Mouse (Mus musculus): ENCODE data around the gene Rasgrf2.

DNA sequence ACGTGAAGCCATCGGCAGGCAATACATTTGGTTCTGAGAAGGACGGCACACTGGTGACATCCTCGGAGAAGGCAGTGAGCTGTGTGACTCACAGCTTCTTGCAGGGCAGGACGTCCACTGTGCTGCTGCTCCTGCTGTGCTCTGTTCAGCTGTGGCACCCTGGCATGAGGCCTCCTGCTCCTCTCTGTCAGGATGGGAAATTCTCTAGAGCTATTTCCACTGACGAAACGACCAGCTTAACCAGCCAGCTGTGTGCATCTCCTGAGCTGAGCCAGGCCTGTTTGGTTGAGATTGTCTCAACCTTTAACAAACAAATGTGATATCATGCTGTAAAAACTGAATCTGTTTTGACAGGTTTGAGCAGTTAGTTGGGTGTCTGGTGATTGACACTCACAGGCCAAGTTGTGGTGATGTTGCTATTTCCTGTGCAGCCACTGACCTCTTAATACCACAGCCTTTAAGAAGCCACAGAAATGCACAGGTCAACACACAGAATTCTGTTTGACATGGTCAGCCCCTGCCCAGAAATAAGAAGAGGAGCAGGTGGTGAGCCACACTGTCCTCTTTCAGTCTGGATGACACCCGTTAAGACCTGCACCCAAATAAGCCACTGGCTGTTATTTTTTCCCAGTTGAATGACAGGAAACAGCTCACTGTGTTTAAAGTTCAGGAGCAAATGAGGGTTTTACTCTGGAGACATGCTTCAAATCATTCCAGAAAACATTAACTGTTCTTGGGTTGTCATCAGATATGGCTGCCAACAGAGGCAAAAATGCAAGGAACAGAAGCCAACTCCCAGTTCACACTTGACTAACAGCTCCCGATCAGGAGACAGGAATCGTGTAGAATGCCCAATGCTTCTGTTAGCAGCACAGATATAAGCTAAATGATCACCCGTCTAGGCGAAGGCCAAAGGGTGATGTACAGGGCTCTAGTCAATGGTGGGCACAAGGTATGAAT, 36.0 kb downstream of the Rasgrf2 start:
- TF ChIP-seq CHD1 (IDR thresholded peaks at IDR 0.05; ENCODE audit: low read depth, low read length) (no peak), CTCF (IDR thresholded peaks at IDR 0.05 in 2 of 3, conservative IDR thresholded peaks at IDR 0.05 in 1 of 3; ENCODE audit: control insufficient read depth in 1 of 3, insufficient read depth in 1 of 3, low read depth in 2 of 3, low read length in 3 of 3, poor library complexity in 1 of 3, severe bottlenecking in 1 of 3) (no peak), RCOR1 (IDR thresholded peaks at IDR 0.05; ENCODE audit: low read depth, low read length) (no peak), E2F4 (IDR thresholded peaks at IDR 0.05; ENCODE audit: borderline replicate concordance, low read depth, low read length) (no peak), POLR2A (IDR thresholded peaks at IDR 0.05; ENCODE audit: control insufficient read depth in 1 of 2, insufficient read depth in 1 of 2, low read depth in 1 of 2, low read length in 2 of 2, poor library complexity in 1 of 2) (no peak), KAT2A (conservative IDR thresholded peaks at IDR 0.05; ENCODE audit: low read depth, low read length) (no peak), MAX (IDR thresholded peaks at IDR 0.05; ENCODE audit: low read length) (no peak), ELF1 (IDR thresholded peaks at IDR 0.05; ENCODE audit: low read depth, low read length) (no peak), CHD2 (IDR thresholded peaks at IDR 0.05; ENCODE audit: low read length) (no peak), HCFC1 (IDR thresholded peaks at IDR 0.05; ENCODE audit: low read depth, low read length) (no peak), GABPA (IDR thresholded peaks at IDR 0.05; ENCODE audit: low read depth, low read length) (no peak), EP300 (IDR thresholded peaks at IDR 0.05; ENCODE audit: low read depth in 1 of 2, low read length in 2 of 2) (no peak)
